In genomic region chr15:100388886-100389285, GRCm38 (mm10) we compare ENCODE assay signal across 30 mouse cellular contexts. TPM values are rescaled to one million over a fixed set of nuclear protein-coding genes. Genes with fewer than 3 reads are reported as not detected.
DNase-seq lines count a peak whose midpoint lies in the region; ATAC-seq and TF ChIP-seq lines count a peak whose summit lies in the region.
"Had no signal": no experiment of that assay in that cellular context is flagged by ENCODE, and none has a peak within 500 bp of the region (broad histone marks: within the 10 kb centered on the region; RNA-seq: fewer than 3 reads in every experiment).

No protein-coding gene starts in this region.

- ATAC-seq in kidney, postnatal 0 days (replicated peaks; ENCODE audit: low FRiP score, low read depth) = no peak
- ATAC-seq in frontal cortex, adult (ENCODE audit: low TSS enrichment) = no peak
- ATAC-seq: forebrain, postnatal 0 days; inflammation-experienced regulatory T-cells, adult 6 months; midbrain, embryonic 13.5 days had no signal

- H3K9ac ChIP-seq in kidney, postnatal 0 days (ENCODE audit: low read depth, low read length) = no peak overlapping the region
- H3K9ac ChIP-seq: embryonic facial prominence, embryonic 12.5 days; forebrain, postnatal 0 days; heart, embryonic 15.5 days; hindbrain, embryonic 14.5 days; limb, embryonic 15.5 days; midbrain, embryonic 13.5 days had no signal

- H3K27ac ChIP-seq in kidney, postnatal 0 days = no peak overlapping the region
- H3K27ac ChIP-seq: embryonic facial prominence, embryonic 12.5 days; heart, embryonic 15.5 days; hindbrain, embryonic 14.5 days; limb, embryonic 15.5 days; midbrain, embryonic 13.5 days had no signal

- 48% methylated on average over 9 of the region's 9 CpGs for WGBS in kidney, postnatal 0 days

- DNase-seq in adrenal gland, adult (ENCODE audit: inconsistent age in 2 of 2, low spot score in 1 of 2) = peak; percentile 66 to 72
- DNase-seq in adrenal gland, adult 8-10 months = no peak
- peak; percentile 10 for DNase-seq in kidney, postnatal 0 days (ENCODE audit: low spot score)
- DNase-seq in kidney, adult 11 months = no peak
- peak; percentile 71 for DNase-seq in 3T3-L1 (ENCODE audit: low read depth, low spot score)
- peak; percentile 34 for DNase-seq in adrenal gland, postnatal 25 days
- no peak for DNase-seq in spleen, postnatal 4 days (ENCODE audit: low spot score in 2 of 2)
- DNase-seq: cerebellum, adult 9-10 months; forebrain, postnatal 0 days; heart, postnatal 36 days; kidney, adult 8-10 months; kidney, postnatal 4 days; lung, postnatal 10 days; thymus, adult 18-20 months had no signal

- no peaks in the 10 kb centered on the region for H3K4me1 ChIP-seq in kidney, postnatal 0 days (replicated peaks; ENCODE audit: insufficient read depth, low read length)
- H3K4me1 ChIP-seq: limb, embryonic 15.5 days; midbrain, embryonic 13.5 days had no signal

- H3K36me3 ChIP-seq in kidney, postnatal 0 days (ENCODE audit: insufficient read depth, low read length) = peaks cover 2% of the 10 kb centered on the region; the same call in 1 of the 2 replicates

- H3K4me2 ChIP-seq in kidney, postnatal 0 days (ENCODE audit: low read length) = no peak overlapping the region
- H3K4me2 ChIP-seq: embryonic facial prominence, embryonic 12.5 days; heart, embryonic 15.5 days; hindbrain, embryonic 14.5 days; limb, embryonic 15.5 days; midbrain, embryonic 13.5 days had no signal

- TF ChIP-seq CTCF in kidney, postnatal 0 days (IDR thresholded peaks at IDR 0.05; ENCODE audit: low read depth) = no peak

- H3K9me3 ChIP-seq in kidney, postnatal 0 days (replicated peaks; ENCODE audit: low read length) = no peaks in the 10 kb centered on the region
- H3K9me3 ChIP-seq: embryonic facial prominence, embryonic 12.5 days; heart, embryonic 15.5 days; limb, embryonic 15.5 days; megakaryocyte, embryonic 14.5 days; midbrain, embryonic 13.5 days had no signal

- H3K27me3 ChIP-seq in kidney, postnatal 0 days (ENCODE audit: insufficient read depth, low read length) = no peaks in the 10 kb centered on the region
- H3K27me3 ChIP-seq: embryonic facial prominence, embryonic 12.5 days; heart, embryonic 15.5 days; limb, embryonic 15.5 days; midbrain, embryonic 13.5 days had no signal

- no peak overlapping the region for H3K4me3 ChIP-seq in kidney, postnatal 0 days (replicated peaks; ENCODE audit: low read depth, low read length)
- H3K4me3 ChIP-seq: embryonic facial prominence, embryonic 12.5 days; heart, embryonic 15.5 days; limb, embryonic 15.5 days; megakaryocyte, embryonic 14.5 days; midbrain, embryonic 13.5 days had no signal

RNA-seq across cellular contexts. Expression of gene Higd1c, which starts 24.5 kb away (rescaled TPM):
- total RNA-seq in adrenal gland, adult 8-10 months (2022) = 1 to 10 TPM in 2 of 4 experiments, not detected in 2; 1.0 to 1.7 TPM
- polyA plus RNA-seq in kidney, postnatal 0 days (2015; fragmentation: Nextera tagmentation; extraction: Ambion mirVana) = 0.69 TPM in 1 of 2 replicates, not detected in the other
- 1.2 TPM in 1 of 2 replicates, not detected in the other for total RNA-seq in adrenal gland, postnatal 25 days (2021)
- total RNA-seq: common myeloid progenitor, adult 5-6 weeks; forebrain, postnatal 0 days; gastrocnemius, postnatal 4 days; heart, postnatal 36 days; left cerebral cortex, postnatal 25 days; monocyte, adult 5-6 weeks; neutrophil, adult 5-6 weeks had no signal
- polyA plus RNA-seq: embryonic facial prominence, embryonic 12.5 days; forebrain, embryonic 11.5 days; forebrain, postnatal 0 days; heart, embryonic 15.5 days; hindbrain, embryonic 14.5 days; inflammation-experienced regulatory T-cells, adult 6 months; limb, embryonic 15.5 days; liver, embryonic 16.5 days; midbrain, embryonic 13.5 days; stomach, embryonic 16.5 days had no signal

RNA-seq across cellular contexts. Expression of gene Gm5475, which starts 33.1 kb away (rescaled TPM):
- total RNA-seq in adrenal gland, adult 8-10 months (2022) = under 1 TPM; 0.09 to 0.28 (median 0.26) TPM
- polyA plus RNA-seq in kidney, postnatal 0 days (2015; fragmentation: Nextera tagmentation; extraction: Ambion mirVana) = 1.3 and 1.5 TPM in 2 replicates
- not detected in 2 replicates for total RNA-seq in adrenal gland, postnatal 25 days (2021)
- total RNA-seq: common myeloid progenitor, adult 5-6 weeks; forebrain, postnatal 0 days; gastrocnemius, postnatal 4 days; heart, postnatal 36 days; left cerebral cortex, postnatal 25 days; monocyte, adult 5-6 weeks; neutrophil, adult 5-6 weeks had no signal
- polyA plus RNA-seq: forebrain, embryonic 11.5 days; heart, embryonic 15.5 days had no signal

RNA-seq across cellular contexts. Expression of gene Mettl7a2, which starts 35.9 kb away (rescaled TPM):
- 1 to 10 TPM; 1.5 to 3.3 (median 2.5) TPM for total RNA-seq in adrenal gland, adult 8-10 months (2022)
- 1.8 and 2.8 TPM in 2 replicates for polyA plus RNA-seq in kidney, postnatal 0 days (2015; fragmentation: Nextera tagmentation; extraction: Ambion mirVana)
- total RNA-seq in adrenal gland, postnatal 25 days (2021) = 1.0 and 2.4 TPM in 2 replicates
- total RNA-seq: common myeloid progenitor, adult 5-6 weeks; forebrain, postnatal 0 days; monocyte, adult 5-6 weeks; neutrophil, adult 5-6 weeks had no signal
- polyA plus RNA-seq: embryonic facial prominence, embryonic 12.5 days; forebrain, embryonic 11.5 days; forebrain, postnatal 0 days; heart, embryonic 15.5 days; hindbrain, embryonic 14.5 days; inflammation-experienced regulatory T-cells, adult 6 months; limb, embryonic 15.5 days; liver, embryonic 16.5 days; midbrain, embryonic 13.5 days; stomach, embryonic 16.5 days had no signal

RNA-seq across cellular contexts. Expression of gene Methig1, which starts 35.9 kb away (rescaled TPM):
- under 1 TPM; 0.41 to 0.98 (median 0.71) TPM for total RNA-seq in adrenal gland, adult 8-10 months (2022)
- 1.9 and 2.0 TPM in 2 replicates for polyA plus RNA-seq in kidney, postnatal 0 days (2015; fragmentation: Nextera tagmentation; extraction: Ambion mirVana)
- 0.64 TPM in 1 of 2 replicates, not detected in the other for total RNA-seq in adrenal gland, postnatal 25 days (2021)
- total RNA-seq: common myeloid progenitor, adult 5-6 weeks; forebrain, postnatal 0 days; gastrocnemius, postnatal 4 days; heart, postnatal 36 days; left cerebral cortex, postnatal 25 days; monocyte, adult 5-6 weeks; neutrophil, adult 5-6 weeks had no signal
- polyA plus RNA-seq: forebrain, embryonic 11.5 days; forebrain, postnatal 0 days; heart, embryonic 15.5 days; limb, embryonic 15.5 days; midbrain, embryonic 13.5 days had no signal

RNA-seq across cellular contexts. Expression of gene Slc11a2, which starts 36.0 kb away (rescaled TPM):
- total RNA-seq in adrenal gland, adult 8-10 months (2022) = 100 to 1,000 TPM; 110 to 151 (median 127) TPM
- 28.1 and 33.2 TPM in 2 replicates for polyA plus RNA-seq in kidney, postnatal 0 days (2015; fragmentation: Nextera tagmentation; extraction: Ambion mirVana)
- 105 and 111 TPM in 2 replicates for total RNA-seq in adrenal gland, postnatal 25 days (2021)

Comparison
In these comparisons a context has a peak if more than half of its experiments do, and no peak if none do; other contexts are left out.
1. DNase-seq: peak in adrenal gland, adult (2 of 2), kidney, postnatal 0 days (single experiment), 3T3-L1 (single experiment) and adrenal gland, postnatal 25 days (single experiment); none in adrenal gland, adult 8-10 months (single experiment), kidney, adult 11 months (single experiment) and spleen, postnatal 4 days (0 of 2).